Mouse (Mus musculus) embryonic facial prominence, embryonic 15.5 days (tissue): ENCODE measurements around the gene Dmbx1. TPM values are rescaled to one million over a fixed set of nuclear protein-coding genes. Genes with fewer than 3 reads are reported as not detected.

Source experiments
- ATAC-seq: fragments of 200-750 bp; cut with Nextera tagmentation; 2 replicates; pipeline ENCODE4 v1.8.0; 2017; ENCODE audit warnings: low read depth, moderate TSS enrichment; ENCODE audit not compliant: insufficient number of reproducible peaks, low FRiP score, low TSS enrichment
- H3K27ac ChIP-seq: fragments of 300-500 bp; sonication (generic); replicated peaks from 2 replicates; pipeline ENCODE4 v1.5.1; 2015; ENCODE audit warnings: mild to moderate bottlenecking, inconsistent platforms
- H3K27me3 ChIP-seq: fragments of 300-500 bp; sonication (generic); 2 replicates; pipeline ENCODE4 v1.6.1; 2015; ENCODE audit warnings: inconsistent platforms
- H3K36me3 ChIP-seq: fragments of 300-500 bp; sonication (generic); 2 replicates; pipeline ENCODE4 v1.6.1; 2015; ENCODE audit warnings: mild to moderate bottlenecking, inconsistent platforms
- H3K4me1 ChIP-seq: fragments of 300-500 bp; sonication (generic); 2 replicates; pipeline ENCODE4 v1.6.1; 2015; ENCODE audit warnings: inconsistent platforms
- H3K4me2 ChIP-seq: fragments of 300-500 bp; sonication (generic); replicated peaks from 2 replicates; pipeline ENCODE4 v1.6.1; 2015; ENCODE audit warnings: mild to moderate bottlenecking, inconsistent platforms
- H3K4me3 ChIP-seq: fragments of 300-500 bp; sonication (generic); replicated peaks from 2 replicates; pipeline ENCODE4 v1.5.1; 2015; ENCODE audit warnings: mild to moderate bottlenecking, inconsistent platforms
- H3K9ac ChIP-seq: fragments of 300-500 bp; sonication (generic); 2 replicates; pipeline ENCODE4 v1.6.1; 2015; ENCODE audit warnings: inconsistent platforms
- H3K9me3 ChIP-seq: fragments of 300-500 bp; sonication (generic); replicated peaks from 2 replicates; pipeline ENCODE4 v1.6.1; 2016; ENCODE audit warnings: inconsistent platforms
- WGBS: fragments of 180-500 bp; shearing (Covaris S2); methylation state at CpG from one replicate; pipeline ENCODE4 v1.1.7; 2015; 5-methylcytosine and 5-hydroxymethylcytosine counted together
- polyA plus RNA-seq: library from polyadenylated mRNA; unstranded; fragments of >200 nt; fragmentation: Nextera tagmentation; extraction: Ambion mirVana; gene quantifications from 2 replicates; pipeline ENCODE4 v1.2.1, GENCODE M21; 2015

Dmbx1 gene
- polyA plus RNA-seq = 3.3 TPM in 2 replicates

GRCm38 (mm10) chr4:115939295-115940102, at the start of gene Dmbx1:
TSS of gene Dmbx1 (minus strand) at chr4:115939926.
- WGBS = under 1% methylated on average over 71 of the region's 71 CpGs
- Histone ChIP-seq H3K4me3 (peak within 1 kb of the TSS; percentile 41), H3K4me1 (peaks cover 36% of the 10 kb centered on the region), H3K9me3 (no peaks in the 10 kb centered on the region), H3K36me3 (no peaks in the 10 kb centered on the region), H3K27ac (peak within 1 kb of the TSS; percentile 68), H3K27me3 (peaks cover 96% of the 10 kb centered on the region), H3K4me2 (peak within 1 kb of the TSS; percentile 71), H3K9ac (no peak within 1 kb of the TSS; the same call in 1 of the 2 replicates)
- 0 out of 2 replicates have a peak, but pooled peaks have one; percentile 37 for ATAC-seq

- Histone ChIP-seq H3K9ac (no peak overlapping the region), H3K4me3 (no peak overlapping the region), H3K27me3 (no peaks in the 10 kb centered on the region), H3K4me2 (no peak overlapping the region), H3K9me3 (no peaks in the 10 kb centered on the region), H3K4me1 (peaks cover 2% of the 10 kb centered on the region; the same call in 1 of the 2 replicates), H3K36me3 (no peaks in the 10 kb centered on the region), H3K27ac (no peak overlapping the region)
- ATAC-seq = no peak
- 77% methylated on average over 7 of the region's 7 CpGs for WGBS
Measured at GRCm38 (mm10) chr4:115989382-115989781, 49.7 kb upstream of the Dmbx1 start.

- Histone ChIP-seq H3K4me3 (no peak overlapping the region), H3K9ac (no peak overlapping the region), H3K4me2 (no peak overlapping the region), H3K27me3 (peaks cover 10% of the 10 kb centered on the region), H3K27ac (no peak overlapping the region), H3K4me1 (peaks cover 5% of the 10 kb centered on the region; the same call in 1 of the 2 replicates), H3K36me3 (no peaks in the 10 kb centered on the region), H3K9me3 (no peaks in the 10 kb centered on the region)
- 71% methylated on average over 5 of the region's 5 CpGs for WGBS
- ATAC-seq = no peak
Measured at GRCm38 (mm10) chr4:115987858-115988530, 48.3 kb upstream of the Dmbx1 start.

GRCm38 (mm10) chr4:115987436-115987835, 47.7 kb upstream of the Dmbx1 start:
- H3K9me3 ChIP-seq = no peaks in the 10 kb centered on the region
- peaks cover 10% of the 10 kb centered on the region for H3K27me3 ChIP-seq
- no peaks in the 10 kb centered on the region for H3K36me3 ChIP-seq
- no peak overlapping the region for H3K9ac ChIP-seq
- WGBS = 90% methylated on average over 1 of the region's 1 CpGs
- H3K27ac ChIP-seq = no peak overlapping the region
- H3K4me2 ChIP-seq = no peak overlapping the region
- no peak overlapping the region for H3K4me3 ChIP-seq
- peaks cover 5% of the 10 kb centered on the region; the same call in 1 of the 2 replicates for H3K4me1 ChIP-seq
- ATAC-seq = no peak

GRCm38 (mm10) chr4:115984967-115985366, 45.2 kb upstream of the Dmbx1 start:
- ATAC-seq = no peak
- H3K4me1 ChIP-seq = peaks cover 5% of the 10 kb centered on the region; the same call in 1 of the 2 replicates
- H3K9me3 ChIP-seq = no peaks in the 10 kb centered on the region
- H3K4me3 ChIP-seq = no peak overlapping the region
- H3K27ac ChIP-seq = no peak overlapping the region
- peaks cover 29% of the 10 kb centered on the region for H3K27me3 ChIP-seq
- WGBS = 36% methylated on average over 8 of the region's 8 CpGs
- no peaks in the 10 kb centered on the region for H3K36me3 ChIP-seq
- H3K4me2 ChIP-seq = no peak overlapping the region
- H3K9ac ChIP-seq = no peak overlapping the region

GRCm38 (mm10) chr4:115984111-115984510, 44.4 kb upstream of the Dmbx1 start:
- Histone ChIP-seq H3K4me2 (peak overlapping the region; percentile 10; the same call in 1 of the 2 replicates), H3K9me3 (no peaks in the 10 kb centered on the region), H3K9ac (no peak overlapping the region), H3K27ac (no peak overlapping the region), H3K36me3 (no peaks in the 10 kb centered on the region), H3K4me3 (no peak overlapping the region), H3K27me3 (peaks cover 38% of the 10 kb centered on the region), H3K4me1 (peaks cover 11% of the 10 kb centered on the region)
- no peak for ATAC-seq
- 1% methylated on average over 13 of the region's 13 CpGs for WGBS

DNA sequence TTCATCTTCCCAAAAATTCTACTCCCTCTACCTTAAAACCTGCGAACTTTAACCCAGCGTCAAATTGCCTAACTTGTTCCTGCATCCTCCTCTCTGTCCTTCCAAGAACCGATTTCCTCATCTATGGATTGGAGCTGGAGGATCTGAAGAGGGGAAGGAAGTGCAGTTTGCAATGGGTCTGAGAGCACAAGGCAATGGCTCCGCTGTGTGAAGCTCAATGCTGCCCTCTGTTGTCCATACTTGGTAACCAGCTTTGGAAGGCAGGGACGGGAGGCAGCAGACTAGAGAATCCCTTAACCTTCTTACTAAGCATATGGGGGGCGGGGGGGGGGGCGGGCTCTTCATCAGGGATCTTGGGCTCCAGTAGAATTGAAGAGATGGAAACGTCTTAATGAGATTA, 41.0 kb upstream of the Dmbx1 start:
- Histone ChIP-seq H3K4me3 (no peak overlapping the region), H3K9me3 (no peaks in the 10 kb centered on the region), H3K4me2 (no peak overlapping the region), H3K27ac (no peak overlapping the region), H3K27me3 (peaks cover 72% of the 10 kb centered on the region), H3K9ac (no peak overlapping the region), H3K4me1 (peaks cover 11% of the 10 kb centered on the region), H3K36me3 (no peaks in the 10 kb centered on the region)
- ATAC-seq = no peak
- WGBS = under 1% methylated on average over 8 of the region's 8 CpGs

DNA sequence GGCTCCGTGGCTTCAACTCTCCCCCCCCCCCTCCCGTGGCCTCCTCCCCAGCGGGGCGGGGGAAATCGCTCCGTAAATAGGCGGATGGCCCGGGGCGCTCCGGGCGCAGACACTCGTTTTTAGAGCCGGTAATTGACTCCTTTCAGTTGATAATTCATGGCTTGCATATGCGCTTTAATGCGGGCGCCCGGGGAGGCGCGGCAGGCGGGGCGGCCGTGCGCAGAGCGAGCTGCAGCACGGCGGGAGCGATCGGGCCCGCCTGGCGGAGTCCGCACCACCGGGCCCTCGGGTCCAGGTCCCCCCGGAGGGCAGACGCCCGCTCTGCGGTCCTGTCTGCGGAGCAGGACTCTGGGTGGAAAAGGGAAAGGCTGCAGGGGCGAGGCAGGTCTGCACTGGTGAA, 39.7 kb upstream of the Dmbx1 start:
- Histone ChIP-seq H3K27me3 (peaks cover 82% of the 10 kb centered on the region), H3K4me2 (peak overlapping the region; percentile 64), H3K36me3 (no peaks in the 10 kb centered on the region), H3K4me1 (peaks cover 10% of the 10 kb centered on the region), H3K27ac (no peak overlapping the region), H3K9me3 (no peaks in the 10 kb centered on the region), H3K4me3 (peak overlapping the region; percentile 34), H3K9ac (no peak overlapping the region)
- WGBS = under 1% methylated on average over 39 of the region's 39 CpGs
- ATAC-seq = no peak

- H3K27me3 ChIP-seq = peaks cover 86% of the 10 kb centered on the region
- H3K36me3 ChIP-seq = no peaks in the 10 kb centered on the region
- peak overlapping the region; percentile 64 for H3K4me2 ChIP-seq
- no peak overlapping the region for H3K9ac ChIP-seq
- peaks cover 6% of the 10 kb centered on the region for H3K4me1 ChIP-seq
- H3K4me3 ChIP-seq = no peak overlapping the region
- WGBS = 9% methylated on average over 4 of the region's 4 CpGs
- H3K27ac ChIP-seq = no peak overlapping the region
- ATAC-seq = no peak
- H3K9me3 ChIP-seq = no peaks in the 10 kb centered on the region
Measured at GRCm38 (mm10) chr4:115978911-115979310, 39.2 kb upstream of the Dmbx1 start.

DNA sequence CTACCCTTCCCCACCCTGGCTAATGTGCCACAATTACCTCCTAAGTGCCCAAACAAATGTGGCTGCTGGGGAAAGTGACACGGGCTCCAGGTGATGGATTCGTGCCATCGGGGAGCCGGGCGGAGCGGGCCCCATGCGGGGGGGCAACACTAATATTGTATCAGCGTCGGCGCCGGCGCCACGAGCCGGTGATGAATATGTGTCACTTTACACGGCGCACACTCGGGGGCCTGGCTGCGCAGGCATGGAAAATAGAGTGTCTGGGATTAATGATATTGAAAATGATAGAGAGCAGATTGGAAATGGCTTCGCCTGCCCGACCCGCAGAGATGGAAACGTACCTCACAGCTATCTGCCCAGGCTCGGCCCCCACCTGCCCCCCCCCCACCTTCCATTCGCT, 32.8 kb upstream of the Dmbx1 start:
- WGBS = 61% methylated on average over 24 of the region's 24 CpGs
- ATAC-seq = no peak

GRCm38 (mm10) chr4:115964446-115964845, 24.7 kb upstream of the Dmbx1 start:
- Histone ChIP-seq H3K27ac (no peak overlapping the region), H3K9me3 (no peaks in the 10 kb centered on the region), H3K27me3 (peaks cover 92% of the 10 kb centered on the region), H3K4me1 (peaks cover 12% of the 10 kb centered on the region), H3K9ac (no peak overlapping the region), H3K36me3 (no peaks in the 10 kb centered on the region), H3K4me2 (no peak overlapping the region), H3K4me3 (no peak overlapping the region)
- 11% methylated on average over 5 of the region's 5 CpGs for WGBS
- ATAC-seq = no peak

More for the DNA sequence above, 32.8 kb upstream of the Dmbx1 start:
- Histone ChIP-seq H3K9me3 (no peaks in the 10 kb centered on the region), H3K27ac (no peak overlapping the region), H3K27me3 (peaks cover 88% of the 10 kb centered on the region), H3K36me3 (no peaks in the 10 kb centered on the region), H3K9ac (no peak overlapping the region), H3K4me1 (no peaks in the 10 kb centered on the region), H3K4me2 (no peak overlapping the region), H3K4me3 (no peak overlapping the region)
